Mouse (Mus musculus): ENCODE measurements at regions not wholly inside any gene's neighbourhood (a gene's known extent, or its start where the extent isn't known, plus 50 kb on each side); places are given as distances from the start of the nearest gene placed in this dataset.

DNA sequence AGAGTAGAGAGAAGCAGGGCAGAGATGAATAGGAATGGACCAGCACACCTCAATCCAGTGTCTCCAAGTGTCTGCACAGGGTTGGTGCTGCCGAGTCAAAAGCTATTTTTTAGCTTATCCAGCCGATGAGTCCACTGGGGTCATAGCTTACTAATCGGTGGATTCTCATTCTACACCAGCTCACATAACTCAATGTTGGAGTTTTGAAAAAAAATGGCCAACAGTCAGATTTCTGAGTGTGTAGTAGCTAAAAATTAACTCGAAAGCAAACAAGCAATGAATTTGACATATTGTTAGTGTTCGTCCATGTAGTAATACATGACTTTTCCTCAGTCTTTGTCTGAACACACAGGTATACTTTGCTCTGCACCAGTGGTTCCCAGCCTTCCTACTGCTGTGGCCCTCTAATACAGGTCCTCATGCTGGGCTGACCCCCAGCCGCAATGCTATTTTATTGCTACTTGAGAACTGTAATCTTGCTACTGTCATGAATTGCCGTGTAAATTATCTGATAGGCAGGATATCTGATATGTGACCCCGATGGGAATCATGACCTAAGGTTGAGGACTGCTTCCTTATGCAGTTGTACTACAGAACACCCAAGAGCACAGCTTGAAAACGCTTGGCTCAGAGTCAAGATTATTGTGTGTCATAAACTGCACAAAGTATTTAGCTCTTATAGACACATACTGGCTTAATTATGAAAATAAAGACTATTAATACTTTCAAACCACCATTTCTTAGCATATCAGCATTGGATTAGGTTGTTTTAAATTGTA lies 621.1 kb upstream of the Sall1 start:
- TF ChIP-seq CTCF (IDR thresholded peaks at IDR 0.05; ENCODE audit: extremely low read depth, insufficient read depth, insufficient read length, insufficient replicate concordance): no peak
- TF ChIP-seq POLR2A (IDR thresholded peaks at IDR 0.05; ENCODE audit: low read depth, low read length): no peak
